Mouse (Mus musculus): ENCODE results near the gene Bod1l.

DNA sequence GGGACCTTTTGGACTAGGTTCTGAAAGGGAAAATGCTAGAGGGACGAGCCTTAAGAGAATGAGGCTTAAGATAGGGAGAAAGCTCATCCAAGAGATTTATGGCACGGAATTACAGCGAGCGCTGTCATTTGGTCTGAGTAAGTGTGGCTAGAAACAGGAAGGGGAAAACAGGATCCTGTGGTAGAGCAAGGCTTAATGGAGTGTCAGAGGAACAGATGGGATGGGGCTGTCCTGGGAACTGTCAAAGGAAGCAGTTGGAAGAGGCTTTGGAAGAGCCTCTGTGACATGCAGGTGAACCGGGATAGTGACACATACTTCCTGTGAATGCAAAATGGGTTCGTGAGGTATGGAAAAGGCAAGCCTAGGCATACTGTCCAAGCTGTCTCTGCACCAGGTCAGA, 68.4 kb downstream of the Bod1l start:
- TF ChIP-seq POLR2A (IDR thresholded peaks at IDR 0.05; ENCODE audit: low read depth, low read length), result no peak
- no peak for TF ChIP-seq CTCF (conservative IDR thresholded peaks at IDR 0.05; ENCODE audit: insufficient read depth, insufficient read length, low read depth, low read length)
